Mouse (Mus musculus) stomach, embryonic 16.5 days (tissue): ENCODE results near the gene Catip. TPM values are rescaled to one million over a fixed set of nuclear protein-coding genes. Genes with fewer than 3 reads are reported as not detected.
"Not testable (repeated sequence)": the region's sequence is repeated elsewhere in the genome, so short reads cannot be mapped to it uniquely, and the experiment has no call there.

Experiments
- ATAC-seq: fragments of 200-750 bp; cut with Nextera tagmentation; 2 replicates; pipeline ENCODE4 v1.8.0; 2017; ENCODE audit warnings: moderate number of reproducible peaks, moderate TSS enrichment; ENCODE audit not compliant: insufficient read depth, low FRiP score
- H3K27ac ChIP-seq: fragments of 300-500 bp; sonication (generic); 2 replicates; pipeline ENCODE4 v1.5.1; 2014; ENCODE audit warnings: low read length
- H3K27me3 ChIP-seq: fragments of 300-500 bp; sonication (generic); 2 replicates; pipeline ENCODE4 v1.6.1; 2014; ENCODE audit warnings: low read length, control low read depth, mixed read lengths; ENCODE audit not compliant: control insufficient read depth, insufficient read depth
- H3K36me3 ChIP-seq: fragments of 300-500 bp; sonication (generic); 2 replicates; pipeline ENCODE4 v1.6.1; 2014; ENCODE audit warnings: low read length; ENCODE audit not compliant: control insufficient read depth, insufficient read depth
- H3K4me1 ChIP-seq: fragments of 300-500 bp; sonication (generic); 2 replicates; pipeline ENCODE4 v1.6.1; 2014; ENCODE audit warnings: low read length, control low read depth, mixed read lengths; ENCODE audit not compliant: control insufficient read depth, insufficient read depth
- H3K4me2 ChIP-seq: fragments of 300-500 bp; sonication (generic); 2 replicates; pipeline ENCODE4 v1.6.1; 2014; ENCODE audit warnings: low read depth, low read length, mixed read lengths
- H3K4me3 ChIP-seq: fragments of 300-500 bp; sonication (generic); replicated peaks from 2 replicates; pipeline ENCODE4 v1.5.1; 2014; ENCODE audit warnings: mild to moderate bottlenecking, low read length
- H3K9ac ChIP-seq: fragments of 300-500 bp; sonication (generic); 2 replicates; pipeline ENCODE4 v1.6.1; 2014; ENCODE audit warnings: low read length
- H3K9me3 ChIP-seq: fragments of 300-500 bp; sonication (generic); replicated peaks from 2 replicates; pipeline ENCODE4 v1.6.1; 2016; ENCODE audit warnings: low read length, control low read depth; ENCODE audit not compliant: control insufficient read depth
- WGBS: fragments of 180-500 bp; shearing (Covaris S2); extraction: QIAGEN DNeasy Blood & Tissue Kit; methylation state at CpG from one replicate; pipeline ENCODE4 v1.1.7; 2014; 5-methylcytosine and 5-hydroxymethylcytosine counted together
- polyA plus RNA-seq: library from polyadenylated mRNA; unstranded; fragments of >200 nt; fragmentation: Nextera tagmentation; extraction: Ambion mirVana; gene quantifications from 2 replicates; pipeline ENCODE4 v1.2.1, GENCODE M21; 2015

The Catip gene
- polyA plus RNA-seq, 1 experiment from 2014 or later, result 0.77 TPM

- Histone ChIP-seq H3K9ac (no peak overlapping the region), H3K9me3 (no peaks in the 10 kb centered on the region), H3K4me1 (no peaks in the 10 kb centered on the region), H3K4me2 (no peak overlapping the region), H3K27me3 (no peaks in the 10 kb centered on the region), H3K36me3 (no peaks in the 10 kb centered on the region), H3K27ac (no peak overlapping the region), H3K4me3 (no peak overlapping the region)
- 89% methylated on average over 6 of the region's 6 CpGs for WGBS
- ATAC-seq, result no peak
These were observed 21.5 kb upstream of the Catip start for GRCm38 (mm10) chr1:74340361-74340764.

- not testable (repeated sequence) for H3K4me3 ChIP-seq, H3K9me3 ChIP-seq, ATAC-seq, H3K9ac ChIP-seq, H3K27me3 ChIP-seq, H3K36me3 ChIP-seq, H3K4me1 ChIP-seq, H3K27ac ChIP-seq, H3K4me2 ChIP-seq
- 88% methylated on average over 4 of the region's 4 CpGs for WGBS
These were observed 20.9 kb upstream of the Catip start for GRCm38 (mm10) chr1:74340992-74341391.

GRCm38 (mm10) chr1:74341898-74342297 lies 20.0 kb upstream of the Catip start:
- no peak for ATAC-seq
- Histone ChIP-seq H3K4me3 (no peak overlapping the region), H3K27ac (no peak overlapping the region), H3K9me3 (no peaks in the 10 kb centered on the region), H3K9ac (no peak overlapping the region), H3K4me1 (no peaks in the 10 kb centered on the region), H3K27me3 (no peaks in the 10 kb centered on the region), H3K4me2 (no peak overlapping the region), H3K36me3 (no peaks in the 10 kb centered on the region)
- 83% methylated on average over 7 of the region's 7 CpGs for WGBS

- no peak overlapping the region for H3K9ac ChIP-seq
- no peaks in the 10 kb centered on the region for H3K27me3 ChIP-seq
- 89% methylated on average over 1 of the region's 1 CpGs for WGBS
- H3K4me2 ChIP-seq, result no peak overlapping the region
- H3K27ac ChIP-seq, result no peak overlapping the region
- no peaks in the 10 kb centered on the region for H3K9me3 ChIP-seq
- H3K36me3 ChIP-seq, result no peaks in the 10 kb centered on the region
- H3K4me3 ChIP-seq, result no peak overlapping the region
- no peak for ATAC-seq
- no peaks in the 10 kb centered on the region for H3K4me1 ChIP-seq
These were observed 19.6 kb upstream of the Catip start for GRCm38 (mm10) chr1:74342308-74342707.

GRCm38 (mm10) chr1:74343161-74343560 lies 18.7 kb upstream of the Catip start:
- no peak overlapping the region for H3K27ac ChIP-seq
- H3K27me3 ChIP-seq, result no peaks in the 10 kb centered on the region
- no peaks in the 10 kb centered on the region for H3K4me1 ChIP-seq
- no peak overlapping the region for H3K9ac ChIP-seq
- no peak overlapping the region for H3K4me3 ChIP-seq
- no peak for ATAC-seq
- H3K36me3 ChIP-seq, result no peaks in the 10 kb centered on the region
- WGBS, result 71% methylated on average over 5 of the region's 5 CpGs
- H3K9me3 ChIP-seq, result no peaks in the 10 kb centered on the region
- no peak overlapping the region for H3K4me2 ChIP-seq

GRCm38 (mm10) chr1:74344163-74344916 lies 17.6 kb upstream of the Catip start:
- Histone ChIP-seq H3K4me3 (no peak overlapping the region), H3K9me3 (no peaks in the 10 kb centered on the region), H3K4me2 (no peak overlapping the region), H3K4me1 (no peaks in the 10 kb centered on the region), H3K36me3 (no peaks in the 10 kb centered on the region), H3K27me3 (no peaks in the 10 kb centered on the region), H3K9ac (no peak overlapping the region), H3K27ac (no peak overlapping the region)
- 78% methylated on average over 11 of the region's 11 CpGs for WGBS
- no peak for ATAC-seq

GRCm38 (mm10) chr1:74351185-74351769 lies 10.6 kb upstream of the Catip start:
- H3K36me3 ChIP-seq, result peaks cover 6% of the 10 kb centered on the region
- WGBS, result 88% methylated on average over 13 of the region's 13 CpGs
- H3K4me1 ChIP-seq, result no peaks in the 10 kb centered on the region
- H3K4me3 ChIP-seq, result no peak overlapping the region
- no peak for ATAC-seq
- no peak overlapping the region for H3K4me2 ChIP-seq
- H3K27ac ChIP-seq, result no peak overlapping the region
- no peak overlapping the region for H3K9ac ChIP-seq
- H3K9me3 ChIP-seq, result no peaks in the 10 kb centered on the region
- H3K27me3 ChIP-seq, result no peaks in the 10 kb centered on the region

- no peak for ATAC-seq
- no peaks in the 10 kb centered on the region for H3K27me3 ChIP-seq
- H3K27ac ChIP-seq, result no peak overlapping the region
- no peak overlapping the region for H3K4me3 ChIP-seq
- H3K4me2 ChIP-seq, result no peak overlapping the region
- H3K4me1 ChIP-seq, result no peaks in the 10 kb centered on the region
- H3K36me3 ChIP-seq, result peaks cover 6% of the 10 kb centered on the region
- no peak overlapping the region for H3K9ac ChIP-seq
- no peaks in the 10 kb centered on the region for H3K9me3 ChIP-seq
- 86% methylated on average over 5 of the region's 5 CpGs for WGBS
These were observed 9.3 kb upstream of the Catip start for GRCm38 (mm10) chr1:74352532-74353096.

- no peak overlapping the region for H3K4me2 ChIP-seq
- H3K9ac ChIP-seq, result no peak overlapping the region
- no peaks in the 10 kb centered on the region for H3K9me3 ChIP-seq
- no peak for ATAC-seq
- no peaks in the 10 kb centered on the region for H3K4me1 ChIP-seq
- H3K36me3 ChIP-seq, result peaks cover 6% of the 10 kb centered on the region
- H3K4me3 ChIP-seq, result no peak overlapping the region
- H3K27me3 ChIP-seq, result no peaks in the 10 kb centered on the region
- 87% methylated on average over 9 of the region's 9 CpGs for whole genome bisulfite sequencing
- no peak overlapping the region for H3K27ac ChIP-seq
These were observed 8.3 kb upstream of the Catip start for GRCm38 (mm10) chr1:74353453-74354229.
